Mouse (Mus musculus) right cerebral cortex, postnatal 36 days (tissue): ENCODE measurements around the gene C3ar1.

Experiments
- DNase-seq, 2 experiments: peaks; one replicate each; pipeline ENCODE4 v3.0.0; 2022; ENCODE audit warnings: low spot score in 2 of 2, mixed read lengths in 1 of 2

Gene C3ar1

GRCm38 (mm10) chr6:122855955-122856354 is at the start of gene C3ar1:
C3ar1 (minus strand) TSS chr6:122856161.
- DNase-seq: no peak

GRCm38 (mm10) chr6:122892442-122893049 is 36.6 kb upstream of the C3ar1 start:
- peak; percentile 28 to 30 for DNase-seq

GRCm38 (mm10) chr6:122889599-122889998 is 33.6 kb upstream of the C3ar1 start:
- no peak for DNase-seq

DNA sequence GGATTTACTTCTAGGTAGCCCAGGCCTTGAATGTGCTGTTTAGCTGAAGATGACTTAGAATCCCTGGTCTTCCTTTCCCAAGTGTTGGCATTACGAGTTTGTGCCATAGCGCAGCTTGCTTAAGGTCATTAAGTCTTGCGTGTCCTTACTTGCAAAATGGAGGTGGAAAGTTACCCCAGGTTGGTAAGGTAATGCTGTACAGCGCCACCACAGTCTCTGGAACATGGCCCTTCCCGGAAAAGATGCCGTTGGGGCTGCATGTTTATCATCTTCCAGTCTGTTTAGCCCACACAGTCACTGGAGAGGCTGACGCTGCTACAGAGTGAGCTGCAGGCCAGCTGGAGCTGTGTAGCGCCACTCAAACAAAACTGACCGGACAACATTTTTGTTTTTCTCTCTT is 27.6 kb upstream of the C3ar1 start:
- no peak for DNase-seq

GRCm38 (mm10) chr6:122881287-122881686 is 25.3 kb upstream of the C3ar1 start:
- DNase-seq: no peak

- DNase-seq: no peak
Measured at GRCm38 (mm10) chr6:122879781-122880505, 24.0 kb upstream of the C3ar1 start.

- DNase-seq: no peak
Measured at GRCm38 (mm10) chr6:122879141-122879735, 23.3 kb upstream of the C3ar1 start.

- DNase-seq: no peak
Measured at GRCm38 (mm10) chr6:122874720-122875389, 18.9 kb upstream of the C3ar1 start.

GRCm38 (mm10) chr6:122873871-122874719 is 18.1 kb upstream of the C3ar1 start, which contains the start of gene Necap1:
Necap1 (plus strand) TSS chr6:122874474.
- peak; percentile 96 to 97 for DNase-seq

DNA sequence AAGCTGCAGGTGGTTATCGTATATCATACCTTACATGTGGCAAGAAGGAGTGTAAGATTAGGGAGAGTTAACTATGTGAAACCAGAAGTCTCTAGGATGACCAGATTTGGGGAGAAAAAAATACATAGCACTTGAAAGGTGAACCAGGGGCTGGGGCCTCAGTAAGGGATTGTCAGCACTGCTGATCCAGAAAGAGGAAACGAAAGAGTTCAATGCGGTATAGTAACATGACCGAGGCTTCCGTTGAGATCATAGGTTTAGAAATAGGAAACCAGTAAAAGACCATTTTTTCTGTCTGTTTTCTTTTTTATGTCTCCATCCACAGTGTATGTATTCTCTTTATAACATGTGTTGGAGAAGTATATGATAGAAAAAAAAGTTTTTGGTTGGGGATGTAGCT is 16.8 kb upstream of the C3ar1 start:
- DNase-seq: no peak

DNA sequence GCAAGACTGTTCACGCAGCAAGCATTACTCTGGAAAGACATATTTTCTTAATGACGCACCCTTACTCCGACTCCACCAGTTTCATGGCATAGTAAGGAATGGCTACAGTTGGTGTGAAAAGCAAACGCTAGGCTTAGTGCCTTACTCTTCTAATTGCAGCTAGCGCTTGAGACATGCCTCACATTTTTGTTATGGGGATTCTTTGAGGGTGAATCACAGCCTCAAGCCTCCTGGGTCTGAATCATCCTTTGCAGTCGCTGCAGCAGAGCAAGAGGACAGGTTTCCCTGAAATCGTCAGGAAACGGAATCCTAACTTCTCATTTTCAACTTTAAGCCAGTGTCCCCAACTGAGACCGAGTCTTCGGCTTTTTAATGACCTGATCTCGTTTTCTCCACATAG is 13.9 kb upstream of the C3ar1 start:
- DNase-seq: no peak

- no peak for DNase-seq
Measured at GRCm38 (mm10) chr6:122867914-122868313, 12.0 kb upstream of the C3ar1 start.

DNA sequence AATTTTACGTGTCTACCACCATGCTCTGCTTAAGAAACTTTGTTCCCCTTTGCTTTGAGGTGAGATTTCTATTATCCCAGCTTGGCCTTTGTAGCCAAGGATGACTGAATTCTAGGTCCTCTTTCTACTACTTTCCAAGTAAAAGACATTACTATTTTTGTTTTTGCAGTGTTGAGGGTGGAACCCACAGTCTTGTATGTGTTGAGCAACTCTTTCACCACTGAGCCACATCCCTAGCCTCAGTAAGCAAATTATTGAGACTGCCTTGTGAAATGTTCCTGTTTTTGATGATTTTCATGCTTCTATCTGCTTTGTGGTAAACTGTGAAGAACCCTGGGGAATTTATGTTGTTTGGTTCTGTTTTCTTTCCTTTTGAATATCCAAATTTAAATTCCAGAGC is 6.9 kb upstream of the C3ar1 start:
- DNase-seq: no peak

GRCm38 (mm10) chr6:122862434-122862833 is 6.5 kb upstream of the C3ar1 start:
- DNase-seq: no peak

DNA sequence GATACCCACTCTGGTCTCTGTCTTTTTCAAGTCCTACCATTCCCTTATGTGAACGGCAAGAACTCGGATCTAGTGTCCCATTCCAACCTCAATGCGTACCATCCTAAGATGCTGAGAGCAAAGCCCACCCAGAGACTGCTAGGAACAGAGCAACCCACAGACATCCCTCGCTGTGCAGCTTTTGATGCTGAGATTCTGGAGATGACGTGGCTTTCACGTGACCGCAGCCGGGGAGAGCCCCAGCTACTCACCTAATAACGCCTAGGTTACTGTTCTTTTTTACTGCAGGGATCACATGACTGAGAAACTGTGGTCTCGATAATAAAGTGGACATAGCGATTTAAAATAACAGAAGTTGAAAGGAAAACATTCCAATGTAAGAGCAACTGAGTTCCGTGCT is 1.4 kb downstream of the C3ar1 start:
- DNase-seq: no peak

- no peak for DNase-seq
Measured at GRCm38 (mm10) chr6:122852696-122853095, 3.3 kb downstream of the C3ar1 start.

GRCm38 (mm10) chr6:122843759-122844158 is 12.2 kb downstream of the C3ar1 start:
- DNase-seq: no peak

- DNase-seq: no peak
Measured at GRCm38 (mm10) chr6:122837539-122837938, 18.4 kb downstream of the C3ar1 start.

GRCm38 (mm10) chr6:122836974-122837373 is 19.0 kb downstream of the C3ar1 start:
- DNase-seq: no peak

DNA sequence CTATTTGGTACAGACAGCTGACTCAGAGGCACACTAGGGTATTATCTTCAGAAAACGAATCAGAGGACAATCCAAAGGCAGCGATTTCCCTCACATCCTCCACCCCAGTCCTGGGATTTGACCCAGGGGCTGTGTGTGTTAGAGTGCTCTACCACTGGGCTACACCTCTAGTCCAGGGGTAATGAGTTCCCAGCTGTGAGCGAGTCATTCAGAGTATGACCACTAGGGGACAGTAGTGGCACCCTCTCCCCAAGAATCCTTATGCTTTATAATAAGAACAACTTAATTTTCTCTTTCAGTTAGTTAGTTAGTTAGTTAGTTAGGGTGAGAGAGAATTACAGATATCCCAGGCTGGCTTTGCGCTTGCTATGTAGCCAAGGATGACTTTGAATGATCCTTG is 21.6 kb downstream of the C3ar1 start:
- no peak for DNase-seq

GRCm38 (mm10) chr6:122832880-122833279 is 23.1 kb downstream of the C3ar1 start:
- DNase-seq: no peak

GRCm38 (mm10) chr6:122828086-122828485 is 27.9 kb downstream of the C3ar1 start:
- no peak for DNase-seq
